Mouse (Mus musculus): Measurements from ENCODE around the gene Oxgr1.

Gene Oxgr1

GRCm38 (mm10) chr14:120042187-120042820, at the start of gene Oxgr1:
TSS of gene Oxgr1 (minus strand) at chr14:120042435.
- in situ Hi-C loops (cut with MboI; ENCODE audit: low pct_unique_long_range_greater_than_20kb in 1 of 2, low sequenced_read_pairs in 2 of 2, unreplicated experiment in 1 of 2) = no loop called here

GRCm38 (mm10) chr14:120090401-120090800, 48.2 kb upstream of the Oxgr1 start:
- in situ Hi-C loops (cut with MboI; ENCODE audit: low pct_unique_long_range_greater_than_20kb in 1 of 2, low sequenced_read_pairs in 2 of 2, unreplicated experiment in 1 of 2) = no loop called here

GRCm38 (mm10) chr14:120089649-120090360, 47.6 kb upstream of the Oxgr1 start:
- in situ Hi-C loops (cut with MboI; ENCODE audit: low pct_unique_long_range_greater_than_20kb in 1 of 2, low sequenced_read_pairs in 2 of 2, unreplicated experiment in 1 of 2) = no loop called here

- in situ Hi-C loops (cut with MboI; ENCODE audit: low pct_unique_long_range_greater_than_20kb in 1 of 2, low sequenced_read_pairs in 2 of 2, unreplicated experiment in 1 of 2) = no loop called here
These were observed 46.9 kb upstream of the Oxgr1 start for GRCm38 (mm10) chr14:120089006-120089648.

- in situ Hi-C loops (cut with MboI; ENCODE audit: low pct_unique_long_range_greater_than_20kb in 1 of 2, low sequenced_read_pairs in 2 of 2, unreplicated experiment in 1 of 2) = no loop called here
These were observed 41.9 kb upstream of the Oxgr1 start for GRCm38 (mm10) chr14:120084084-120084667.

GRCm38 (mm10) chr14:120076192-120076591, 34.0 kb upstream of the Oxgr1 start:
- in situ Hi-C loops (cut with MboI; ENCODE audit: low pct_unique_long_range_greater_than_20kb in 1 of 2, low sequenced_read_pairs in 2 of 2, unreplicated experiment in 1 of 2) = loop anchor here (10.0 kb wide), 1 partner anchor 329 kb away; no protein-coding TSS in a partner anchor

GRCm38 (mm10) chr14:120075746-120076145, 33.5 kb upstream of the Oxgr1 start:
- in situ Hi-C loops (cut with MboI; ENCODE audit: low pct_unique_long_range_greater_than_20kb in 1 of 2, low sequenced_read_pairs in 2 of 2, unreplicated experiment in 1 of 2) = loop anchor here (10.0 kb wide), 1 partner anchor 329 kb away; no protein-coding TSS in a partner anchor

- in situ Hi-C loops (cut with MboI; ENCODE audit: low pct_unique_long_range_greater_than_20kb in 1 of 2, low sequenced_read_pairs in 2 of 2, unreplicated experiment in 1 of 2) = loop anchor here (10.0 kb wide), 1 partner anchor 331 kb away; no protein-coding TSS in a partner anchor
These were observed 32.0 kb upstream of the Oxgr1 start for GRCm38 (mm10) chr14:120074231-120074630.

- in situ Hi-C loops (cut with MboI; ENCODE audit: low pct_unique_long_range_greater_than_20kb in 1 of 2, low sequenced_read_pairs in 2 of 2, unreplicated experiment in 1 of 2) = no loop called here
These were observed 18.9 kb upstream of the Oxgr1 start for GRCm38 (mm10) chr14:120061096-120061495.

GRCm38 (mm10) chr14:120033454-120033853, 8.8 kb downstream of the Oxgr1 start:
- in situ Hi-C loops (cut with MboI; ENCODE audit: low pct_unique_long_range_greater_than_20kb in 1 of 2, low sequenced_read_pairs in 2 of 2, unreplicated experiment in 1 of 2) = no loop called here

- in situ Hi-C loops (cut with MboI; ENCODE audit: low pct_unique_long_range_greater_than_20kb in 1 of 2, low sequenced_read_pairs in 2 of 2, unreplicated experiment in 1 of 2) = no loop called here
These were observed 22.3 kb downstream of the Oxgr1 start for GRCm38 (mm10) chr14:120019948-120020347.

GRCm38 (mm10) chr14:120009969-120010872, 32.0 kb downstream of the Oxgr1 start:
- in situ Hi-C loops (cut with MboI; ENCODE audit: low pct_unique_long_range_greater_than_20kb in 1 of 2, low sequenced_read_pairs in 2 of 2, unreplicated experiment in 1 of 2) = no loop called here

- in situ Hi-C loops (cut with MboI; ENCODE audit: low pct_unique_long_range_greater_than_20kb in 1 of 2, low sequenced_read_pairs in 2 of 2, unreplicated experiment in 1 of 2) = no loop called here
These were observed 37.1 kb downstream of the Oxgr1 start for GRCm38 (mm10) chr14:120005153-120005552.

GRCm38 (mm10) chr14:120003661-120004060, 38.6 kb downstream of the Oxgr1 start:
- in situ Hi-C loops (cut with MboI; ENCODE audit: low pct_unique_long_range_greater_than_20kb in 1 of 2, low sequenced_read_pairs in 2 of 2, unreplicated experiment in 1 of 2) = no loop called here

GRCm38 (mm10) chr14:120002673-120003072, 39.6 kb downstream of the Oxgr1 start:
- in situ Hi-C loops (cut with MboI; ENCODE audit: low pct_unique_long_range_greater_than_20kb in 1 of 2, low sequenced_read_pairs in 2 of 2, unreplicated experiment in 1 of 2) = no loop called here

GRCm38 (mm10) chr14:119989651-119990050, 52.6 kb downstream of the Oxgr1 start:
- in situ Hi-C loops (cut with MboI; ENCODE audit: low pct_unique_long_range_greater_than_20kb in 1 of 2, low sequenced_read_pairs in 2 of 2, unreplicated experiment in 1 of 2) = no loop called here

- in situ Hi-C loops (cut with MboI; ENCODE audit: low pct_unique_long_range_greater_than_20kb in 1 of 2, low sequenced_read_pairs in 2 of 2, unreplicated experiment in 1 of 2) = no loop called here
These were observed 53.1 kb downstream of the Oxgr1 start for GRCm38 (mm10) chr14:119988937-119989645.

GRCm38 (mm10) chr14:119987257-119987656, 55.0 kb downstream of the Oxgr1 start:
- in situ Hi-C loops (cut with MboI; ENCODE audit: low pct_unique_long_range_greater_than_20kb in 1 of 2, low sequenced_read_pairs in 2 of 2, unreplicated experiment in 1 of 2) = no loop called here
